Mouse (Mus musculus): ENCODE data around the gene Rrp7a.

- TF ChIP-seq CTCF (IDR thresholded peaks at IDR 0.05; ENCODE audit: extremely low read depth, insufficient read depth, insufficient read length, insufficient replicate concordance) (no peak), POLR2A (IDR thresholded peaks at IDR 0.05; ENCODE audit: low read depth, low read length) (no peak)
Observed at GRCm38 (mm10) chr15:83093687-83094086, 28.9 kb downstream of the Rrp7a start.
